Mouse (Mus musculus): Measurements from ENCODE around the gene Scgb1a1. TPM values are rescaled to one million over a fixed set of nuclear protein-coding genes. Genes with fewer than 3 reads are reported as not detected.

The Scgb1a1 gene
- polyA plus RNA-seq, 1 experiment from 2014 or later = not detected

- H3K27ac ChIP-seq (ENCODE audit: low read length) = no peak overlapping the region
- H3K36me3 ChIP-seq (ENCODE audit: control insufficient read depth, insufficient read depth, low read length) = no peaks in the 10 kb centered on the region
- no peak overlapping the region for H3K4me2 ChIP-seq (replicated peaks; ENCODE audit: low read depth, low read length)
- ATAC-seq (ENCODE audit: insufficient number of reproducible peaks, insufficient read depth, low FRiP score, low read depth) = no peak
- no peaks in the 10 kb centered on the region for H3K9me3 ChIP-seq (ENCODE audit: control insufficient read depth, low read depth, low read length)
- 80% methylated on average over 3 of the region's 3 CpGs for WGBS
- peaks cover 6% of the 10 kb centered on the region; the same call in 1 of the 2 replicates for H3K4me1 ChIP-seq (ENCODE audit: control insufficient read depth, insufficient read depth, low read length)
- no peaks in the 10 kb centered on the region for H3K27me3 ChIP-seq (ENCODE audit: control insufficient read depth, insufficient read depth, low read length)
- no peak overlapping the region for H3K9ac ChIP-seq (replicated peaks; ENCODE audit: low read depth, low read length)
- H3K4me3 ChIP-seq (ENCODE audit: low read depth, low read length) = no peak overlapping the region
These were observed 53.3 kb downstream of the Scgb1a1 start for GRCm38 (mm10) chr19:9034480-9034879.

Other genes starting within 250 kb of the Scgb1a1 start
- 13.9 and 17.8 TPM in 2 replicates for gene Gng3, start 248.8 kb downstream of the Scgb1a1 start, polyA plus RNA-seq (2014; fragmentation: Nextera tagmentation; extraction: Ambion mirVana)
- gene Lrrn4cl, start 237.2 kb downstream of the Scgb1a1 start, polyA plus RNA-seq (2014; fragmentation: Nextera tagmentation; extraction: Ambion mirVana) = 1.2 and 1.6 TPM in 2 replicates
- 154 and 162 TPM in 2 replicates for gene Ubxn1, start 216.5 kb downstream of the Scgb1a1 start, polyA plus RNA-seq (2014; fragmentation: Nextera tagmentation; extraction: Ambion mirVana)
- 63.9 and 67.6 TPM in 2 replicates for gene Uqcc3, start 207.0 kb downstream of the Scgb1a1 start, polyA plus RNA-seq (2014; fragmentation: Nextera tagmentation; extraction: Ambion mirVana)
- gene Lbhd1, start 204.2 kb downstream of the Scgb1a1 start, polyA plus RNA-seq (2014; fragmentation: Nextera tagmentation; extraction: Ambion mirVana) = 58.5 and 82.3 TPM in 2 replicates
- not detected in 2 replicates for gene Gm49403, start 204.0 kb downstream of the Scgb1a1 start, polyA plus RNA-seq (2014; fragmentation: Nextera tagmentation; extraction: Ambion mirVana)
- 71.0 and 82.4 TPM in 2 replicates for gene 1810009A15Rik, start 199.1 kb downstream of the Scgb1a1 start, polyA plus RNA-seq (2014; fragmentation: Nextera tagmentation; extraction: Ambion mirVana)
- not detected in 2 replicates for gene Gm49416, start 199.0 kb downstream of the Scgb1a1 start, polyA plus RNA-seq (2014; fragmentation: Nextera tagmentation; extraction: Ambion mirVana)
- gene Ints5, start 195.0 kb downstream of the Scgb1a1 start, polyA plus RNA-seq (2014; fragmentation: Nextera tagmentation; extraction: Ambion mirVana) = 29.3 and 33.5 TPM in 2 replicates
- gene Ganab, start 189.9 kb downstream of the Scgb1a1 start, polyA plus RNA-seq (2014; fragmentation: Nextera tagmentation; extraction: Ambion mirVana) = 82.0 and 90.3 TPM in 2 replicates
- 35.7 and 37.5 TPM in 2 replicates for gene B3gat3, start 167.6 kb downstream of the Scgb1a1 start, polyA plus RNA-seq (2014; fragmentation: Nextera tagmentation; extraction: Ambion mirVana)
- gene Rom1, start 158.6 kb downstream of the Scgb1a1 start, polyA plus RNA-seq (2014; fragmentation: Nextera tagmentation; extraction: Ambion mirVana) = 1.0 and 2.0 TPM in 2 replicates
- 16.8 and 18.2 TPM in 2 replicates for gene Eml3, start 158.4 kb downstream of the Scgb1a1 start, polyA plus RNA-seq (2014; fragmentation: Nextera tagmentation; extraction: Ambion mirVana)
- gene Mta2, start 146.1 kb downstream of the Scgb1a1 start, polyA plus RNA-seq (2014; fragmentation: Nextera tagmentation; extraction: Ambion mirVana) = 41.5 and 45.3 TPM in 2 replicates
- gene Tut1, start 134.1 kb downstream of the Scgb1a1 start, polyA plus RNA-seq (2014; fragmentation: Nextera tagmentation; extraction: Ambion mirVana) = 27.2 and 27.6 TPM in 2 replicates
- gene Eef1g, start 120.9 kb downstream of the Scgb1a1 start, polyA plus RNA-seq (2014; fragmentation: Nextera tagmentation; extraction: Ambion mirVana) = 469 and 470 TPM in 2 replicates
- 33.4 and 40.6 TPM in 2 replicates for gene Ahnak, start 98.7 kb downstream of the Scgb1a1 start, polyA plus RNA-seq (2014; fragmentation: Nextera tagmentation; extraction: Ambion mirVana)
- 9.3 and 15.2 TPM in 2 replicates for gene Asrgl1, start 47.7 kb upstream of the Scgb1a1 start, polyA plus RNA-seq (2014; fragmentation: Nextera tagmentation; extraction: Ambion mirVana)